In the genomic region with DNA sequence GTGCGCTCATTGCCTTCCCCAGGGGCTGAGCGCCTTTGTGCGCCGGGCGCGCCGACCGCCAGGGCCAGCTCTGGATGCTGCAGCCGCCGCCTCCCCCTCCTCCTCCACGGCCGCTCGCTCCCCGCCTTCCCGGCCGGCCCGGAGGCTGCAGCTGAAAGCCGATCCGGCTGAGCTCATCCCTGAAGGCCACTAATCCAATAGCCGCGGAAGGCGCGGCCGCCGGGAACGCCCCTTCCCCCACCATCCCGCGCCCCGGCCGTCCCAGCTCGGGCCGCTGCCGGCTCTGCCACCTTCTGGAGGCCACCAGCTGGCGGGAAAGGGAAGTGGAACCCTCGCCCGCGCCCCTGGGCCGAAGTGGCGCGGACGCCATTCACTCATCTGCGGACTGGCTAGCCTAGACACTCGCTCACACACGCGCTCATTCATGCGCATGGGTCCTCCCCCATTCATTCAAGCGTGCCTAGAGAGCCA, we compare ENCODE assay signal across 8 mouse cellular contexts. TPM values are rescaled to one million over a fixed set of nuclear protein-coding genes. Genes with fewer than 3 reads are reported as not detected.
DNase-seq lines count a peak whose midpoint lies in the region; ATAC-seq lines count a peak whose summit lies in the region.

A gene (minus strand): TSS at position 167 of the 471 bp plus-strand sequence.

- no peaks in the 10 kb centered on the region for H3K36me3 ChIP-seq in lung, embryonic 16.5 days (ENCODE audit: control insufficient read depth, insufficient read depth, low read length)

- H3K9me3 ChIP-seq in lung, embryonic 16.5 days (ENCODE audit: control insufficient read depth, low read length) = no peaks in the 10 kb centered on the region

- peaks cover 24% of the 10 kb centered on the region for H3K4me1 ChIP-seq in lung, embryonic 16.5 days (replicated peaks; ENCODE audit: control insufficient read depth, insufficient read depth, low read length)

- peak within 1 kb of the TSS; percentile 93 for H3K4me2 ChIP-seq in lung, embryonic 16.5 days (ENCODE audit: low read depth, low read length)

- peak within 1 kb of the TSS; percentile 62 for H3K4me3 ChIP-seq in lung, embryonic 16.5 days (ENCODE audit: low read length)

- peak; percentile 76 for DNase-seq in ES-CJ7 (ENCODE audit: low read depth, low spot score)
- DNase-seq in cerebellum, adult 18-20 months = peak; percentile 40 to 54
- DNase-seq in forelimb bud, embryonic 11.5 days (ENCODE audit: low read depth, low spot score) = peak; percentile 91
- peak; percentile 91 for DNase-seq in heart, postnatal 4 days
- DNase-seq in layer of hippocampus, adult 8-10 months (ENCODE audit: low spot score in 2 of 2) = peak; percentile 38 to 57
- DNase-seq in ovary, postnatal 10 days (ENCODE audit: low spot score) = peak; percentile 74
- DNase-seq in thymus, postnatal 25 days = peak; percentile 33

- peak within 1 kb of the TSS; percentile 66 for H3K9ac ChIP-seq in lung, embryonic 16.5 days (ENCODE audit: low read length)

- peak within 1 kb of the TSS; percentile 67 for H3K27ac ChIP-seq in lung, embryonic 16.5 days (ENCODE audit: low read length)

- peak; percentile 94 for ATAC-seq in lung, embryonic 16.5 days (ENCODE audit: low read depth)

- H3K27me3 ChIP-seq in lung, embryonic 16.5 days (ENCODE audit: control insufficient read depth, insufficient read depth, low read depth, low read length) = peaks cover 7% of the 10 kb centered on the region; the same call in 1 of the 2 replicates

- 0% methylated on average over 33 of the region's 47 CpGs for WGBS in lung, embryonic 16.5 days

RNA-seq across cellular contexts. Expression of the gene that starts here (rescaled TPM):
- total RNA-seq in heart, postnatal 4 days (2021) = 10 to 100 TPM; 30.4 to 34.6 TPM
- total RNA-seq in layer of hippocampus, adult 8-10 months (2022) = 1 to 10 TPM; 3.2 to 6.0 (median 4.1) TPM
- polyA plus RNA-seq in lung, embryonic 16.5 days (2015; fragmentation: Nextera tagmentation; extraction: Ambion mirVana) = 7.7 and 8.8 TPM in 2 replicates

Comparison
In these comparisons a context has a peak if more than half of its experiments do, and no peak if none do; other contexts are left out.
1. Peak in every context shown above with its lines: DNase-seq, ATAC-seq, H3K4me3 ChIP-seq and H3K27ac ChIP-seq.
2. RNA of the gene that starts here (total RNA-seq): 30.4 to 34.6 TPM in heart, postnatal 4 days; 3.2 to 6.0 TPM in layer of hippocampus, adult 8-10 months; every median in the first group is over 4 times any median in the second.
3. DNase-seq: peak in every context shown above with its lines; median percentile 91 in forelimb bud, embryonic 11.5 days; 91 in heart, postnatal 4 days; 76 in ES-CJ7; 74 in ovary, postnatal 10 days; 48 in layer of hippocampus, adult 8-10 months; 47 in cerebellum, adult 18-20 months; 33 in thymus, postnatal 25 days.